10 mouse cellular contexts compared by ENCODE assay signal in genomic region chr4:134018038-134018778, GRCm38 (mm10). TPM values are rescaled to one million over a fixed set of nuclear protein-coding genes. Genes with fewer than 3 reads are reported as not detected.
DNase-seq lines count a peak whose midpoint lies in the region; ATAC-seq and TF ChIP-seq lines count a peak whose summit lies in the region.
"Had no signal": no experiment of that assay in that cellular context is flagged by ENCODE, and none has a peak within 500 bp of the region (broad histone marks: within the 10 kb centered on the region; RNA-seq: fewer than 3 reads in every experiment).

No protein-coding gene starts in this region.

- intact Hi-C loops in heart, adult 2 months (cut with DNase I): no loop called here
- intact Hi-C loops in left cerebral cortex, postnatal 14 days (cut with DNase I): no loop called here

- H3K4me3 ChIP-seq in heart, embryonic 15.5 days: peak overlapping the region; percentile 21
- H3K4me3 ChIP-seq in heart, adult 2 months: no peak overlapping the region
- H3K4me3 ChIP-seq in embryonic facial prominence, embryonic 11.5 days (ENCODE audit: low read depth, low read length): peak overlapping the region; percentile 41
- H3K4me3 ChIP-seq in intestine, embryonic 16.5 days (ENCODE audit: low read length): peak overlapping the region; percentile 9
- H3K4me3 ChIP-seq in midbrain, embryonic 16.5 days (ENCODE audit: low read depth, low read length): peak overlapping the region; percentile 37

- H3K9me3 ChIP-seq in heart, embryonic 15.5 days (replicated peaks): no peaks in the 10 kb centered on the region
- H3K9me3 ChIP-seq in embryonic facial prominence, embryonic 11.5 days (replicated peaks; ENCODE audit: control insufficient read depth, low read length): no peaks in the 10 kb centered on the region
- H3K9me3 ChIP-seq in intestine, embryonic 16.5 days (ENCODE audit: control insufficient read depth, low read length): no peaks in the 10 kb centered on the region
- no peaks in the 10 kb centered on the region for H3K9me3 ChIP-seq in midbrain, embryonic 16.5 days (replicated peaks; ENCODE audit: control insufficient read depth, low read length, poor library complexity, severe bottlenecking)

- no peak for TF ChIP-seq POLR2A in heart, adult 2 months (IDR thresholded peaks at IDR 0.05; ENCODE audit: insufficient read depth, low read depth, low read length)

- no peaks in the 10 kb centered on the region for H3K79me2 ChIP-seq in heart, adult 2 months (replicated peaks; ENCODE audit: control insufficient read depth, insufficient read depth, low read length)

- no peak overlapping the region for H3K27ac ChIP-seq in heart, embryonic 15.5 days
- no peak overlapping the region for H3K27ac ChIP-seq in heart, adult 2 months
- peak overlapping the region; percentile 54 for H3K27ac ChIP-seq in embryonic facial prominence, embryonic 11.5 days (replicated peaks; ENCODE audit: low read depth, low read length)
- H3K27ac ChIP-seq in intestine, embryonic 16.5 days (ENCODE audit: low read length): no peak overlapping the region
- H3K27ac ChIP-seq in midbrain, embryonic 16.5 days (ENCODE audit: low read length): no peak overlapping the region

- H3K4me1 ChIP-seq in heart, embryonic 15.5 days (replicated peaks): peaks cover 17% of the 10 kb centered on the region
- no peaks in the 10 kb centered on the region for H3K4me1 ChIP-seq in heart, adult 2 months (ENCODE audit: control insufficient read depth, insufficient read depth, low read length)
- peaks cover 17% of the 10 kb centered on the region for H3K4me1 ChIP-seq in embryonic facial prominence, embryonic 11.5 days (ENCODE audit: control insufficient read depth, insufficient read depth, low read length)
- H3K4me1 ChIP-seq in intestine, embryonic 16.5 days (ENCODE audit: control insufficient read depth, insufficient read depth, low read length): peaks cover 12% of the 10 kb centered on the region
- H3K4me1 ChIP-seq in midbrain, embryonic 16.5 days (ENCODE audit: control insufficient read depth, insufficient read depth, low read length): peaks cover 26% of the 10 kb centered on the region

- no peak for TF ChIP-seq EP300 in heart, adult 2 months (IDR thresholded peaks at IDR 0.05; ENCODE audit: insufficient read depth, low read depth, low read length)

- H3K4me2 ChIP-seq in heart, embryonic 15.5 days: peak overlapping the region; percentile 47
- H3K4me2 ChIP-seq in embryonic facial prominence, embryonic 11.5 days (ENCODE audit: low read depth, low read length): peak overlapping the region; percentile 62
- peak overlapping the region; percentile 26 for H3K4me2 ChIP-seq in intestine, embryonic 16.5 days (ENCODE audit: low read depth, low read length)
- peak overlapping the region; percentile 63 for H3K4me2 ChIP-seq in midbrain, embryonic 16.5 days (ENCODE audit: low read length)

- no peak for ATAC-seq in heart, embryonic 15.5 days (replicated peaks; ENCODE audit: insufficient number of reproducible peaks, insufficient read depth, low FRiP score, low read depth)
- no peak for ATAC-seq in embryonic facial prominence, embryonic 11.5 days (replicated peaks; ENCODE audit: insufficient number of reproducible peaks, low FRiP score, low TSS enrichment, low read depth)
- no peak for ATAC-seq in intestine, embryonic 16.5 days
- no peak for ATAC-seq in midbrain, embryonic 16.5 days

- no peaks in the 10 kb centered on the region for H3K36me3 ChIP-seq in heart, embryonic 15.5 days
- H3K36me3 ChIP-seq in heart, adult 2 months (ENCODE audit: control insufficient read depth, insufficient read depth, low read length): no peaks in the 10 kb centered on the region
- no peaks in the 10 kb centered on the region for H3K36me3 ChIP-seq in embryonic facial prominence, embryonic 11.5 days (replicated peaks; ENCODE audit: control insufficient read depth, insufficient read depth, low read depth, low read length)
- H3K36me3 ChIP-seq in intestine, embryonic 16.5 days (ENCODE audit: control insufficient read depth, insufficient read depth, low read length): no peaks in the 10 kb centered on the region
- no peaks in the 10 kb centered on the region for H3K36me3 ChIP-seq in midbrain, embryonic 16.5 days (ENCODE audit: control insufficient read depth, insufficient read depth, low read length)

- WGBS in heart, embryonic 15.5 days: under 1% methylated on average over 46 of the region's 46 CpGs
- WGBS in heart, adult 2 months: 2% methylated on average over 46 of the region's 46 CpGs
- WGBS in embryonic facial prominence, embryonic 11.5 days: under 1% methylated on average over 46 of the region's 46 CpGs
- WGBS in intestine, embryonic 16.5 days: under 1% methylated on average over 45 of the region's 46 CpGs
- WGBS in midbrain, embryonic 16.5 days: 0% methylated on average over 44 of the region's 46 CpGs

- H3K27me3 ChIP-seq in heart, embryonic 15.5 days: peaks cover 50% of the 10 kb centered on the region
- peaks cover 11% of the 10 kb centered on the region for H3K27me3 ChIP-seq in heart, adult 2 months (ENCODE audit: control insufficient read depth, insufficient read depth, low read length)
- H3K27me3 ChIP-seq in embryonic facial prominence, embryonic 11.5 days (ENCODE audit: control insufficient read depth, insufficient read depth, low read length): no peaks in the 10 kb centered on the region
- peaks cover 35% of the 10 kb centered on the region for H3K27me3 ChIP-seq in intestine, embryonic 16.5 days (replicated peaks; ENCODE audit: control insufficient read depth, insufficient read depth, low read length)
- H3K27me3 ChIP-seq in midbrain, embryonic 16.5 days (ENCODE audit: control insufficient read depth, insufficient read depth, low read depth, low read length): peaks cover 17% of the 10 kb centered on the region

- no peak for TF ChIP-seq CTCF in heart, adult 2 months (IDR thresholded peaks at IDR 0.05)

- no peak overlapping the region for H3K9ac ChIP-seq in heart, embryonic 15.5 days
- no peak overlapping the region for H3K9ac ChIP-seq in heart, adult 2 months (ENCODE audit: low read depth, low read length)
- H3K9ac ChIP-seq in embryonic facial prominence, embryonic 11.5 days (replicated peaks; ENCODE audit: low read length): peak overlapping the region; percentile 42
- H3K9ac ChIP-seq in intestine, embryonic 16.5 days (ENCODE audit: low read depth, low read length): no peak overlapping the region
- peak overlapping the region; percentile 52 for H3K9ac ChIP-seq in midbrain, embryonic 16.5 days (ENCODE audit: low read depth, low read length)

- no peak for DNase-seq in heart, adult 2 months
- DNase-seq in embryonic facial prominence, embryonic 11.5 days (ENCODE audit: low spot score): peak; percentile 75
- DNase-seq in spleen, adult 18-20 months: no peak
- no peak for DNase-seq in T-cell, adult 2 months (ENCODE audit: low spot score)
- no peak for DNase-seq in left cerebral cortex, postnatal 14 days (ENCODE audit: low spot score in 2 of 2)
- DNase-seq: thymus, postnatal 25 days had no signal

RNA-seq across cellular contexts. Expression of gene Lin28a, which starts 0.4 kb away (rescaled TPM):
- polyA plus RNA-seq in heart, embryonic 15.5 days (2015; fragmentation: Nextera tagmentation; extraction: Ambion mirVana): 0.14 and 0.19 TPM in 2 replicates
- not detected for total RNA-seq in heart, adult 2 months (2021)
- not detected in 2 replicates for polyA plus RNA-seq in heart, adult 2 months (2012; rRNA removed)
- polyA plus RNA-seq in embryonic facial prominence, embryonic 11.5 days (2014; fragmentation: Nextera tagmentation; extraction: Ambion mirVana): 0.49 and 2.2 TPM in 2 replicates
- polyA plus RNA-seq in intestine, embryonic 16.5 days (2015; fragmentation: Nextera tagmentation; extraction: Ambion mirVana): 0.10 TPM in 2 replicates
- 0.37 and 0.44 TPM in 2 replicates for polyA plus RNA-seq in midbrain, embryonic 16.5 days (2015; fragmentation: Nextera tagmentation; extraction: Ambion mirVana)
- total RNA-seq in left cerebral cortex, postnatal 14 days (2021): not detected

RNA-seq across cellular contexts. Expression of gene Dhdds, which starts 17.5 kb away (rescaled TPM):
- 31.4 and 35.4 TPM in 2 replicates for polyA plus RNA-seq in heart, embryonic 15.5 days (2015; fragmentation: Nextera tagmentation; extraction: Ambion mirVana)
- 10 to 100 TPM; 28.3 to 28.8 TPM for total RNA-seq in heart, adult 2 months (2021)
- 21.6 and 34.2 TPM in 2 replicates for polyA plus RNA-seq in heart, adult 2 months (2012; rRNA removed)
- 38.1 and 46.1 TPM in 2 replicates for polyA plus RNA-seq in embryonic facial prominence, embryonic 11.5 days (2014; fragmentation: Nextera tagmentation; extraction: Ambion mirVana)
- 41.3 and 45.4 TPM in 2 replicates for polyA plus RNA-seq in intestine, embryonic 16.5 days (2015; fragmentation: Nextera tagmentation; extraction: Ambion mirVana)
- 45.7 and 48.6 TPM in 2 replicates for polyA plus RNA-seq in midbrain, embryonic 16.5 days (2015; fragmentation: Nextera tagmentation; extraction: Ambion mirVana)
- total RNA-seq in left cerebral cortex, postnatal 14 days (2021): 10 to 100 TPM; 61.0 to 63.6 TPM

RNA-seq across cellular contexts. Expression of gene Zfp683, which starts 35.4 kb away (rescaled TPM):
- polyA plus RNA-seq in heart, embryonic 15.5 days (2015; fragmentation: Nextera tagmentation; extraction: Ambion mirVana): not detected in 2 replicates
- total RNA-seq in heart, adult 2 months (2021): not detected
- not detected in 2 replicates for polyA plus RNA-seq in heart, adult 2 months (2012; rRNA removed)
- polyA plus RNA-seq in embryonic facial prominence, embryonic 11.5 days (2014; fragmentation: Nextera tagmentation; extraction: Ambion mirVana): not detected in 2 replicates
- not detected in 2 replicates for polyA plus RNA-seq in intestine, embryonic 16.5 days (2015; fragmentation: Nextera tagmentation; extraction: Ambion mirVana)
- polyA plus RNA-seq in midbrain, embryonic 16.5 days (2015; fragmentation: Nextera tagmentation; extraction: Ambion mirVana): not detected in 2 replicates
- not detected for total RNA-seq in left cerebral cortex, postnatal 14 days (2021)
- total RNA-seq: granulocyte monocyte progenitor cell, adult 5-6 weeks had no signal

RNA-seq across cellular contexts. Expression of gene Crybg2, which starts 42.4 kb away (rescaled TPM):
- 0.30 and 0.61 TPM in 2 replicates for polyA plus RNA-seq in heart, embryonic 15.5 days (2015; fragmentation: Nextera tagmentation; extraction: Ambion mirVana)
- total RNA-seq in heart, adult 2 months (2021): not detected
- polyA plus RNA-seq in heart, adult 2 months (2012; rRNA removed): 0.49 TPM in 1 of 2 replicates, not detected in the other
- 1.8 and 3.6 TPM in 2 replicates for polyA plus RNA-seq in embryonic facial prominence, embryonic 11.5 days (2014; fragmentation: Nextera tagmentation; extraction: Ambion mirVana)
- polyA plus RNA-seq in intestine, embryonic 16.5 days (2015; fragmentation: Nextera tagmentation; extraction: Ambion mirVana): 22.3 and 22.9 TPM in 2 replicates
- polyA plus RNA-seq in midbrain, embryonic 16.5 days (2015; fragmentation: Nextera tagmentation; extraction: Ambion mirVana): 3.8 and 6.6 TPM in 2 replicates
- total RNA-seq in left cerebral cortex, postnatal 14 days (2021): 1 to 10 TPM; 1.3 to 1.4 TPM

RNA-seq across cellular contexts. Expression of gene Hmgn2, which starts 49.8 kb away (rescaled TPM):
- 1,322 and 1,413 TPM in 2 replicates for polyA plus RNA-seq in heart, embryonic 15.5 days (2015; fragmentation: Nextera tagmentation; extraction: Ambion mirVana)
- 100 to 1,000 TPM in 1 of 2 experiments, 10 to 100 TPM in 1; 92.3 to 109 TPM for total RNA-seq in heart, adult 2 months (2021)
- polyA plus RNA-seq in heart, adult 2 months (2012; rRNA removed): 23.1 and 59.6 TPM in 2 replicates
- polyA plus RNA-seq in embryonic facial prominence, embryonic 11.5 days (2014; fragmentation: Nextera tagmentation; extraction: Ambion mirVana): 3,707 and 3,970 TPM in 2 replicates
- 1,469 and 1,670 TPM in 2 replicates for polyA plus RNA-seq in intestine, embryonic 16.5 days (2015; fragmentation: Nextera tagmentation; extraction: Ambion mirVana)
- 937 and 974 TPM in 2 replicates for polyA plus RNA-seq in midbrain, embryonic 16.5 days (2015; fragmentation: Nextera tagmentation; extraction: Ambion mirVana)
- total RNA-seq in left cerebral cortex, postnatal 14 days (2021): 100 to 1,000 TPM; 118 to 146 TPM

Comparison
In these comparisons a context has a peak if more than half of its experiments do, and no peak if none do; other contexts are left out.
1. H3K9ac ChIP-seq: peak in embryonic facial prominence, embryonic 11.5 days (single experiment) and midbrain, embryonic 16.5 days (single experiment); none in heart, embryonic 15.5 days (single experiment), heart, adult 2 months (single experiment) and intestine, embryonic 16.5 days (single experiment).
2. Peak in every context shown above with its lines, with median percentiles within 50 percentile points of each other: H3K4me2 ChIP-seq.